Mouse (Mus musculus) limb, embryonic 12.5 days (tissue): ENCODE data around the gene Dvl2. TPM values are rescaled to one million over a fixed set of nuclear protein-coding genes. Genes with fewer than 3 reads are reported as not detected.
A peak's percentile ranks its signal among the peaks of the same experiment; 100 is the strongest.
"Not testable (repeated sequence)": the region's sequence is repeated elsewhere in the genome, so short reads cannot be mapped to it uniquely, and the experiment has no call there.

Experiments
- ATAC-seq: fragments of 200-750 bp; cut with Nextera tagmentation; 2 replicates; pipeline ENCODE4 v1.8.0; 2017; ENCODE audit warnings: low read depth, moderate TSS enrichment; ENCODE audit not compliant: insufficient number of reproducible peaks, insufficient read depth, low FRiP score, low TSS enrichment
- H3K27ac ChIP-seq: fragments of 300-500 bp; sonication (generic); 2 replicates; pipeline ENCODE4 v1.5.1; 2016; ENCODE audit warnings: mild to moderate bottlenecking, moderate library complexity
- H3K27me3 ChIP-seq: fragments of 300-500 bp; sonication (generic); 2 replicates; pipeline ENCODE4 v1.6.1; 2016; ENCODE audit warnings: mild to moderate bottlenecking, moderate library complexity
- H3K36me3 ChIP-seq: fragments of 300-500 bp; sonication (generic); 2 replicates; pipeline ENCODE4 v1.6.1; 2016; ENCODE audit warnings: mild to moderate bottlenecking, moderate library complexity
- H3K4me1 ChIP-seq: fragments of 300-500 bp; sonication (generic); replicated peaks from 2 replicates; pipeline ENCODE4 v1.6.1; 2016
- H3K4me2 ChIP-seq: fragments of 300-500 bp; sonication (generic); 2 replicates; pipeline ENCODE4 v1.6.1; 2016; ENCODE audit warnings: mild to moderate bottlenecking, moderate library complexity
- H3K4me3 ChIP-seq: fragments of 300-500 bp; sonication (generic); replicated peaks from 2 replicates; pipeline ENCODE4 v1.5.1; 2016; ENCODE audit warnings: mild to moderate bottlenecking
- H3K9ac ChIP-seq: fragments of 300-500 bp; sonication (generic); replicated peaks from 2 replicates; pipeline ENCODE4 v1.6.1; 2016; ENCODE audit warnings: mild to moderate bottlenecking, moderate library complexity
- H3K9me3 ChIP-seq: fragments of 300-500 bp; sonication (generic); 2 replicates; pipeline ENCODE4 v1.6.1; 2016; ENCODE audit warnings: mild to moderate bottlenecking, moderate library complexity
- WGBS: fragments of 180-500 bp; shearing (Covaris S2); methylation state at CpG from one replicate; pipeline ENCODE4 v1.1.7; 2016; 5-methylcytosine and 5-hydroxymethylcytosine counted together
- polyA plus RNA-seq: library from polyadenylated mRNA; unstranded; fragments of >200 nt; fragmentation: Nextera tagmentation; extraction: Ambion mirVana; gene quantifications from 2 replicates; pipeline ENCODE4 v1.2.1, GENCODE M21; 2016

Dvl2 gene
- polyA plus RNA-seq, 1 experiment from 2014 or later, result 69.5 TPM

DNA sequence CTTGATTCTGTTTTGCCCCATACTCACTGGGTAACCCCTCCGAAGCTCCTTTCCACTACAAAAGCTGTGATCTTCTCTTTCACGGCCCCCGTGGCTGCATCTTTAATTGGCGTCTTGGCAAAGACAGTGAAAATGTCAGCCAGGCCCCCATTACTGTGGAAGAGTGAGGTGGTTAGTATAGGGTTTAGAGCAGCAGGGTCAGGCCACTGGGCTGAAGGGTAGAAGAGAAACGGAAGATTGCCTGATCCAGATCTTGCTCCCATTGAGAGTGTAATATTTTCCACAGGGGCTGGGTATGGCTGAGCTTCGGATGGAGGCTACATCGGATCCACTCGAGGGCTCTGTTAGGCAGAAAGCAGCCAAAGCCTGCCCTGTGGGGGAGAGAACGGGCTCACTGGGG, 12.5 kb downstream of the Dvl2 start:
- 87% methylated on average over 9 of the region's 9 CpGs for WGBS

DNA sequence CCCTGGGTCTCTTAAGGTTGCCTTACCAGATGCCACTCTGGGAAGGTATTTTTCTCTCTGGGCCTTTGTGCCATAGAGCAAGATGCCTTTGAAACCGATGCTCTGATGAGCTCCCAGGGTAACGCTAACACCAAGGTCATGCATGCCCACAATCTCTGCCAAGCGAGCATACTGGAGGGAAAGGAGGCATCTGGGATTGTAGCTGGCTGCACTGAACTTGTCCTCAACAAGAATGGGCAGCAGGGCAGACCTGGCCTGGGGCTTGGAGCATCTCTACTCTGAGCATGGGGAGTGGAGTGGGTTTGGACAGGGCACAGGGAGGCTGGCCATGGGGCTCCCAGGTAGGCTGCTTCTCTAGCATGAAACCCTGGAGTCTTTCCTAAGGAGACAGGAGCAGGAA, 13.0 kb downstream of the Dvl2 start:
- Histone ChIP-seq H3K9me3 (no peaks in the 10 kb centered on the region), H3K9ac (no peak overlapping the region), H3K4me3 (no peak overlapping the region), H3K4me1 (peaks cover 26% of the 10 kb centered on the region), H3K27ac (no peak overlapping the region), H3K4me2 (no peak overlapping the region), H3K27me3 (no peaks in the 10 kb centered on the region), H3K36me3 (peaks cover 58% of the 10 kb centered on the region)
- ATAC-seq, result no peak
- WGBS, result 87% methylated on average over 3 of the region's 3 CpGs

More for the DNA sequence above, 12.5 kb downstream of the Dvl2 start:
- Histone ChIP-seq H3K4me2 (no peak overlapping the region), H3K9me3 (no peaks in the 10 kb centered on the region), H3K27me3 (no peaks in the 10 kb centered on the region), H3K36me3 (peaks cover 63% of the 10 kb centered on the region), H3K27ac (no peak overlapping the region), H3K4me1 (peaks cover 25% of the 10 kb centered on the region), H3K9ac (no peak overlapping the region), H3K4me3 (no peak overlapping the region)
- ATAC-seq, result no peak

DNA sequence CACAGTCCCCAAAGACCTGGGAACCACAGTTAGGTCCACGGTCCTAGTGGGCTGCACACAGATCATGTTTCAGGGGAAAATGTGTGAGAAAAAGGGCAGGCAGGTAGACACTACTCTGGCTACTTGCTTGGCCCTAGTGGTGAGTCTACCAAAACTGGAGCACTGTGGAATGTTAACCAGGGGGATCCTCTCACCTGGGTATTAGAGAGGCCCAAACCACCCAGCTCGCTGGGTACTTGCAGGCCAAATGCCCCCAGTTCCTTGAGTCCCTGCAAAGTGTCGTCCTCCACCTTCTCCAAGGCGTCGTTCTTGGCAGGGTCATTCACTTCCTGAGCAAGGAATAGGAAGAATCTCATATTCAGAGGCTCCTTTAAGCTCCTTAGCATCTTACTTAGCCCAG, 13.7 kb downstream of the Dvl2 start:
- Histone ChIP-seq H3K27ac (0 out of 2 replicates have a peak overlapping the region, but pooled peaks have one; percentile 67), H3K9ac (peak overlapping the region; percentile 70; the same call in 1 of the 2 replicates), H3K4me3 (peak overlapping the region; percentile 57), H3K27me3 (no peaks in the 10 kb centered on the region), H3K9me3 (no peaks in the 10 kb centered on the region), H3K4me2 (peak overlapping the region; percentile 85), H3K36me3 (peaks cover 52% of the 10 kb centered on the region), H3K4me1 (peaks cover 31% of the 10 kb centered on the region)
- 48% methylated on average over 5 of the region's 5 CpGs for WGBS
- ATAC-seq, result no peak

DNA sequence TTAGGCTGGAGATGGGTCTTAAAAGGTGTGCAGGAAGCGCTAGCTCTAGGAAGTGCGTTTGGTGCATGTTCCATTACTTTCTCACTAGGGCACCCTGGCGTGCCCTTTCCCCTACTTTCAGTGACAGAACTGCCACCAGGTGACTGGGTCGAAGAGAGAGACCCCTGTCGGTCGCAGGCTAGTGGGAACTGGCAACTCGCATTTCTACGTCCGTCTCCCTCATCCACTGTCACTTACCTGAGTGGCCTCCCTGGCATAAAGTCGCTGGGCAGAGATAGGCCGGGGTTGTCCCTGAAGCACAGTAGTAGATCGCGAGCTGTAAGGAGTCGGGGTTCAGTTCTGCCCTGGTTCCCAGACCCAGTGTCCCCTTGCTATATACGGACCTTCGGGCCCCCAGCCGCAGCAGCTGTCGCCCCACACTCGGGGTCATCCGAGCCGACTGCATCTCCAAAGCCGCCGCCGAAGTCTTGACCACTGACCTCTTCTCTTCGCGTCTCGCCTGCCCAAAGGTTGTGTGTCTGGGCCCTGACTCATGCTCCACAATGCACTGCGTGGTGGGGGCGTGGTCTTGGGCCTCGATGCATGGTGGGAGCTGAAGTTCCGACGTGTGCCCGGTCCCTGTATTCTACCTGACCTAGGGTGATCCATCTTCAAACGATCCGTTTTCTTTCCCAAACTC, 14.6 kb downstream of the Dvl2 start, which contains the start of gene Acadvl:
Acadvl (minus strand) TSS at position 532 of the 679 bp plus-strand sequence.
- Histone ChIP-seq H3K36me3 (peaks cover 42% of the 10 kb centered on the region), H3K4me3 (peak within 1 kb of the TSS; percentile 57), H3K27ac (peak within 1 kb of the TSS; percentile 67), H3K4me1 (peaks cover 41% of the 10 kb centered on the region), H3K27me3 (no peaks in the 10 kb centered on the region), H3K9me3 (no peaks in the 10 kb centered on the region), H3K4me2 (peak within 1 kb of the TSS; percentile 85), H3K9ac (peak within 1 kb of the TSS; percentile 70)
- ATAC-seq, result peak; percentile 42; the same call in 1 of the 2 replicates
- WGBS, result under 1% methylated on average over 35 of the region's 35 CpGs

DNA sequence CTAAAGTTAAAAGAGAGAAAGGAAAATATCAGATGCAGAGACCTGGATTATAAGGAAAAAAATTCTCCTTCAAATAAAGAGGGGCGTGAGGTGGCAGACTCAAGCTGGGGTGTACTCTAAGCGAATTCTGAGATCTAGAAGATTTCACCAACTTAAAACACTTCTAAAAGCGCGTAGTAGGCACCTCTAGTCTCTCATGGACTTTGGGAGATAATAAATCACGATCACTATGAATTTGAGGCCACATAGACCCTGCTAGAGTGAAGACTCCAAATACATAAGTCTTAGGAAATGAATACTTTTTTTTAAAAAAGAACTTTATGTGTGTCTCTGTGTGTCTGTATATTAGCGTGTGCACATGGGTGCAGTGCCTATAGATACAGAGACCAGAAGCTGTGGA, 15.3 kb downstream of the Dvl2 start:
- H3K9me3 ChIP-seq, result no peaks in the 10 kb centered on the region
- 66% methylated on average over 6 of the region's 6 CpGs for WGBS
- peaks cover 48% of the 10 kb centered on the region for H3K4me1 ChIP-seq
- no peak overlapping the region for H3K9ac ChIP-seq
- peak overlapping the region; percentile 57 for H3K4me3 ChIP-seq
- peaks cover 35% of the 10 kb centered on the region for H3K36me3 ChIP-seq
- no peak overlapping the region for H3K27ac ChIP-seq
- ATAC-seq, result no peak
- peak overlapping the region; percentile 85 for H3K4me2 ChIP-seq
- no peaks in the 10 kb centered on the region for H3K27me3 ChIP-seq

DNA sequence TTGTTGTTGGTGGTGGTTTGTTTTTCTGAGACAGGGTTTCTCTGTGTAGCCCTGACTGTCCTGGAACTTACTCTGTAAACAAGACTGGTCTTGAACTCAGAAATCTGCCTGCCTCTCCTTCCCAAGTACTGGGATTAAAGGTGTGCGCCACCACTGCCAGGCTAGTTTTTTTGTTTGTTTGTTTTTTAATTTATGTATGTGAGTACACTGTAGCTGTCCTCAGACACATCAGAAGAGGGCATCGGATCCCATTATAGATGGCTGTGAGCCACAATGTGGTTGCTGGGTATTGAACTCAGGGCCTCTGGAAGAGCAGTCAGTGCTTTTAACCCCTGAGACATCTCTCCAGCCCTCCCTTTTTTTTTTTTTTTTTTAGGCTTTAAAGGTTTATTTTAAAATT, 15.8 kb downstream of the Dvl2 start:
- not testable (repeated sequence) for H3K27ac ChIP-seq, H3K4me2 ChIP-seq, H3K9me3 ChIP-seq, H3K27me3 ChIP-seq, H3K4me3 ChIP-seq, ATAC-seq, H3K9ac ChIP-seq
- peaks cover 30% of the 10 kb centered on the region for H3K36me3 ChIP-seq
- H3K4me1 ChIP-seq, result peaks cover 48% of the 10 kb centered on the region
- 89% methylated on average over 2 of the region's 2 CpGs for whole genome bisulfite sequencing

DNA sequence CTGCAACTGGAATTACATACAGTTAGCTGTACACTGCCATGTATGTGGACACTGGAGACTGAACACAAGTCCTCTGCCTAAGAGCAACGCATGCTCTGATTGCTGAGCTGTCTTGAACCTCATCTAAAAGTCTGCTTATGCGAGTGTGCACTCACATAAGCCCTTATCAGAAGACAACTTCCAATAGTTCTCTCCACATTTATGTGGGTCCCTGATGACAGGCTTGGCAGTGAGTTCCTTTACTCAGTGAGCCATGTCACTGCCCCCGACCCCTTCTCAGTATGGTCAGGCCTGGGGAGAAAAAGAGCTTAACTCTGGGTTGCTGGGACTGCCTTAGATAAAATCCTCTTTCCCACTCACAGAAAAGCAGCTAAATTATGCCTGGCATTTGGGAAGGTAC, 16.3 kb downstream of the Dvl2 start, which contains the start of gene Dlg4:
Dlg4 (plus strand) TSS at position 274 of the 400 bp plus-strand sequence.
- peak within 1 kb of the TSS; percentile 87 for H3K4me2 ChIP-seq
- WGBS, result 89% methylated on average over 3 of the region's 3 CpGs
- no peaks in the 10 kb centered on the region for H3K27me3 ChIP-seq
- H3K27ac ChIP-seq, result peak within 1 kb of the TSS; percentile 94
- H3K9me3 ChIP-seq, result no peaks in the 10 kb centered on the region
- peak within 1 kb of the TSS; percentile 92; the same call in 1 of the 2 replicates for H3K9ac ChIP-seq
- peaks cover 25% of the 10 kb centered on the region for H3K36me3 ChIP-seq
- H3K4me1 ChIP-seq, result peaks cover 51% of the 10 kb centered on the region
- peak within 1 kb of the TSS; percentile 67 for H3K4me3 ChIP-seq
- ATAC-seq, result no peak

DNA sequence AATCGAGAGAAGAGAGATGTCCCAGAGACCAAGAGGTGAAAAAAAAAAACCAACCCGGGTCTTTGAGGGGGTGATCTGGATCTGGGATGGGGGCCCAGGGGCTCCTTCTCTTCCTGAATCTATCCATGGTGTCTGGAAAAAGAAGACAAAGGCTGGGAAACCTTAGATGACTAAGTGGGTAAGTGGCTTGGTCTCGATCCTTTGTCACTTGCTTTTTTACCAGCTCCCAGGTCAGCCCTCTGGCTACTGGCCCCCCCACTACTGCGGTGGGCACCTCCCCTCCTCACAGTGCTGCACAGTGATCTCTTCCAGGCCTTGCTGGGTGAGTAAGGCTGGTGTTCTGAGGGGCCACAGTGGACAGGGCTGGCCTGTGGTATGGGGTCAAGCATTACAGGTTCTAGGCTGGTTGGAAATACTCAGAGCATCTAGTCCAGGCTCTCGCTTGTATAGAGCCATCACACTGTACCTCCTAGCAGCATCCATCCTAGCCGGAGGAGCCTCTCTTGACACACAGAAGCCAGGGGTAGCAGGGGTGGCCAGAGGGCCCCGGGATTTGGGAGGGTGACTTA, 16.9 kb downstream of the Dvl2 start:
- H3K4me1 ChIP-seq, result peaks cover 55% of the 10 kb centered on the region
- 47% methylated on average over 7 of the region's 7 CpGs for WGBS
- H3K4me2 ChIP-seq, result peak overlapping the region; percentile 87
- H3K36me3 ChIP-seq, result peaks cover 19% of the 10 kb centered on the region
- peak overlapping the region; percentile 67; the same call in 1 of the 2 replicates for H3K4me3 ChIP-seq
- peak overlapping the region; percentile 94 for H3K27ac ChIP-seq
- H3K27me3 ChIP-seq, result no peaks in the 10 kb centered on the region
- H3K9ac ChIP-seq, result peak overlapping the region; percentile 92; the same call in 1 of the 2 replicates
- ATAC-seq, result no peak
- no peaks in the 10 kb centered on the region for H3K9me3 ChIP-seq

DNA sequence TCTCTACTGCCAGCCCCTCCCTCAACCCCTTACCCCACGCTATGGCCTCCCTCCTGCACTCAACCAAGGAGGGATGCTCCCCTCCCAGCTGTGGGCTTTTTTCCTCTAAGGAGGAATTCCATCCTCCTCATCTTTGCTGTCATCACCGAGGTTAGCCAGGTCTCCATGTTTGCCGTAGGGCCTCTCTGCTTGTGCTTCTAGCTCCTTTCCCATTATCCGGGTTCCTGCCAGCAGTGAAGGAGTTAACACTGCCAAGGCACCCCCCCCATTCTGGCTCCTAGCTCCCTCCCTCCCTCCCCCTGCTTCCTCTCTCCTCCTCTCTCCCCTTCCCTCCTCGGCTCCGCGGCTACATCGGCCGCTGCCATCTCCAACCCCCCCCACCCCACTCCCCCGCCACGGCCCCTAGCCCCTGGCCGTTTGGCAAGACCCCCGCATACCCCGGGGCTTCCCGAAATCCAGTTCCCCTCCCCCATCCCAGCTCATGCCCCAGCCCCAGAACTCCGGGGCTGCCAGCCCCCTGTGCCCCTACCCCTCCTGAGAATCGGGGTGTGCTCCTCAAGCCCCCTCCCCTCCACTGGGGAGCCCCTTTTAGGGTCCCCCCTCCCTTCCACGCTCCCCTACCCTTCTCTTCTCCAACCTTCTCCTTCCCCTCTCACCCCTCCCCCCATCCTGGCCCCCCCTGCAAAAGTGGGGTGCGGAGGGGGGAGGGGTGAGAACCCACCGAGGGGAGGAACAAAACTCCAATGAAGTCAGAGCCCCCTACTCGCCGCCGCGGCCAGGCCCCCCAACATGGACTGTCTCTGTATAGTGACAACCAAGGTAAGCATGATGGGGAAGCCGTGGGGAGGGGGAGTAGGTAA, 18.0 kb downstream of the Dvl2 start:
- peak overlapping the region; percentile 94 for H3K27ac ChIP-seq
- H3K27me3 ChIP-seq, result no peaks in the 10 kb centered on the region
- H3K36me3 ChIP-seq, result peaks cover 9% of the 10 kb centered on the region
- H3K9me3 ChIP-seq, result no peaks in the 10 kb centered on the region
- H3K4me2 ChIP-seq, result peak overlapping the region; percentile 87
- ATAC-seq, result no peak
- under 1% methylated on average over 22 of the region's 25 CpGs for WGBS
- peaks cover 58% of the 10 kb centered on the region for H3K4me1 ChIP-seq
- H3K9ac ChIP-seq, result peak overlapping the region; percentile 92
- H3K4me3 ChIP-seq, result peak overlapping the region; percentile 67

DNA sequence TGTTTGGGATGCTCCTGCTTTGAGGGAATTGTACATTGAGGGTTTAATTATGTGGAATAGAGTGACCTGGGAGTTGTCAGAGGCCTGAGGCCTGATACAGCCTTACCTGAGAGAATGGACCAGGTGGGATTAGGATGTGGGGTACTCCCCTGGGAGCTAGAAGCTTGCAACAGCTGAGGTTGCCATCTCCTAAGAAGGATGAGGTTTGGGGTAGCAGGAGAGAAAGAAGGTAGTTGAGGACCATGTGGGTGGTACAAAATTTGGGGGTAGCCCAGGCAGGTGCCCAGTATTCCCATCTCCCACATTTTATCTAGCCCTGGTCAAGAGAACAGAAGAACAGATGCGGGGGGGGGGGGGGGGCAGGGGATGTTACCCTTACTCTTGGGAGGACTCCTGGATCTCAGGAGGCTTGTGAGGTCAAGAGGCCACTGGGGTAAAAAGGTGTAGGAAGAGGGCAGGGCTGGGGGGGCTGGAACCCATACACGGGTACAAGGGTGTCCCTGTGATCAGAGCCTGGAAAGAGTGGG, 19.2 kb downstream of the Dvl2 start:
- Histone ChIP-seq H3K4me2 (peak overlapping the region; percentile 87), H3K36me3 (no peaks in the 10 kb centered on the region), H3K27ac (peak overlapping the region; percentile 88), H3K27me3 (no peaks in the 10 kb centered on the region), H3K9me3 (no peaks in the 10 kb centered on the region), H3K4me1 (peaks cover 59% of the 10 kb centered on the region), H3K4me3 (peak overlapping the region; percentile 67), H3K9ac (peak overlapping the region; percentile 92)
- WGBS, result 6% methylated on average over 2 of the region's 2 CpGs
- no peak for ATAC-seq
